ENCODE assay signal across 11 mouse cellular contexts in the genomic region with DNA sequence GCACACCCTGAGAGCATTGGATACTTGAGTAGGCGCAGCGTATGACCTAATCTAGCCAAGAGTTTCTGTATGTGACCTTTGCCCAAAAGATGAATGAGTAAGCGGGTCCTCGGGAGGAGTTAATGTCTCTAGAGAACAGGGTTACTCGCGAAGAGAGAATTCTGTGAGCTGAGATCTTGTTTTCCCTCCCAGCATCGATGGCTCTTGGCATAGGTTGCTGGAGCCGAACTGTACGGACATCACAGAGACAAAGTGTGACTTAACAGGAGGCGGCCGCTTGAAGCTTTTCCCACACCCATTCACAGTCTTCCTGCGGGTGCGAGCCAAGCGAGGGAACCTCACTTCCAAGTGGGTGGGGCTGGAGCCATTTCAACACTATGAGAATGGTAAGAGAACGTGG. TPM values are rescaled to one million over a fixed set of nuclear protein-coding genes. Genes with fewer than 3 reads are reported as not detected.
DNase-seq lines count a peak whose midpoint lies in the region; ATAC-seq and TF ChIP-seq lines count a peak whose summit lies in the region.
"Had no signal": no experiment of that assay in that cellular context is flagged by ENCODE, and none has a peak within 500 bp of the region (broad histone marks: within the 10 kb centered on the region; RNA-seq: fewer than 3 reads in every experiment).

No protein-coding gene starts in this region.

- H3K27me3 ChIP-seq in forebrain, embryonic 15.5 days = no peaks in the 10 kb centered on the region
- H3K27me3 ChIP-seq: liver, embryonic 12.5 days had no signal

- H3K9me3 ChIP-seq in forebrain, embryonic 15.5 days = no peaks in the 10 kb centered on the region
- H3K9me3 ChIP-seq: hindbrain, embryonic 10.5 days; liver, embryonic 12.5 days had no signal

- no peak for TF ChIP-seq CTCF in left cerebral cortex, adult 2 months (IDR thresholded peaks at IDR 0.05)

- peaks cover 9% of the 10 kb centered on the region for H3K4me1 ChIP-seq in forebrain, embryonic 15.5 days

- 77% methylated on average over 15 of the region's 15 CpGs for WGBS in forebrain, embryonic 15.5 days

- no peak overlapping the region for H3K4me3 ChIP-seq in left cerebral cortex, adult 2 months
- H3K4me3 ChIP-seq in forebrain, embryonic 15.5 days = no peak overlapping the region
- H3K4me3 ChIP-seq: hindbrain, embryonic 10.5 days; liver, embryonic 12.5 days had no signal

- no peak overlapping the region for H3K9ac ChIP-seq in forebrain, embryonic 15.5 days (replicated peaks)
- H3K9ac ChIP-seq: liver, embryonic 12.5 days had no signal

- H3K4me2 ChIP-seq in forebrain, embryonic 15.5 days (replicated peaks) = no peak overlapping the region
- H3K4me2 ChIP-seq: liver, embryonic 12.5 days had no signal

- H3K27ac ChIP-seq in left cerebral cortex, adult 2 months = no peak overlapping the region
- H3K27ac ChIP-seq in forebrain, embryonic 15.5 days (replicated peaks) = no peak overlapping the region
- H3K27ac ChIP-seq: hindbrain, embryonic 10.5 days; liver, embryonic 12.5 days had no signal

- ATAC-seq in frontal cortex, adult (ENCODE audit: low TSS enrichment) = peak; percentile 72
- ATAC-seq in forebrain, embryonic 15.5 days (replicated peaks) = no peak
- ATAC-seq: liver, embryonic 12.5 days had no signal

- H3K36me3 ChIP-seq in forebrain, embryonic 15.5 days = peaks cover 25% of the 10 kb centered on the region

- no peak for DNase-seq in frontal cortex, postnatal 10 days (ENCODE audit: low spot score in 2 of 2)
- peak; percentile 28 to 40 for DNase-seq in left cerebral cortex, adult 2 months (ENCODE audit: extremely low spot score in 1 of 2, low spot score in 2 of 2)
- no peak for DNase-seq in left cerebral cortex, adult 11 months (ENCODE audit: low spot score)
- DNase-seq in gastrocnemius, postnatal 36 days = peak; percentile 62
- peak; percentile 27 to 39 for DNase-seq in right cerebral cortex, postnatal 36 days (ENCODE audit: low spot score in 2 of 2)
- DNase-seq in spleen, postnatal 10 days (ENCODE audit: low spot score in 2 of 2) = no peak
- DNase-seq: cerebellum, adult 9-11 months had no signal

- intact Hi-C loops in left cerebral cortex, adult 2 months (cut with DNase I) = no loop called here
- intact Hi-C loops in gastrocnemius, postnatal 36 days (cut with DNase I) = no loop called here

RNA-seq across cellular contexts. Expression of a gene that starts 10.8 kb away (rescaled TPM):
- total RNA-seq in left cerebral cortex, adult 2 months (2021) = 10 to 100 TPM; 30.0 to 32.7 TPM
- total RNA-seq in gastrocnemius, postnatal 36 days (2021) = 10 to 100 TPM; 58.2 to 63.2 TPM
- polyA plus RNA-seq in forebrain, embryonic 15.5 days (2015; fragmentation: Nextera tagmentation; extraction: Ambion mirVana) = 104 and 105 TPM in 2 replicates

RNA-seq across cellular contexts. Expression of a gene that starts 39.9 kb away (rescaled TPM):
- total RNA-seq in left cerebral cortex, adult 2 months (2021) = 10 to 100 TPM; 84.1 to 88.0 TPM
- 10 to 100 TPM; 13.7 to 16.4 TPM for total RNA-seq in gastrocnemius, postnatal 36 days (2021)
- polyA plus RNA-seq in forebrain, embryonic 15.5 days (2015; fragmentation: Nextera tagmentation; extraction: Ambion mirVana) = 83.2 and 89.2 TPM in 2 replicates

Comparison
In these comparisons a context has a peak if more than half of its experiments do, and no peak if none do; other contexts are left out.
1. DNase-seq: peak in left cerebral cortex, adult 2 months (2 of 2), gastrocnemius, postnatal 36 days (2 of 2) and right cerebral cortex, postnatal 36 days (2 of 2); none in frontal cortex, postnatal 10 days (0 of 2), left cerebral cortex, adult 11 months (single experiment) and spleen, postnatal 10 days (0 of 2).
2. RNA of a gene that starts 39.9 kb away (total RNA-seq): 84.1 to 88.0 TPM in left cerebral cortex, adult 2 months; 13.7 to 16.4 TPM in gastrocnemius, postnatal 36 days; every median in the first group is over 4 times any median in the second.